Mouse (Mus musculus) left cerebral cortex, adult 8-10 months (tissue): ENCODE data around the gene Dapk3. TPM values are rescaled to one million over a fixed set of nuclear protein-coding genes. Genes with fewer than 3 reads are reported as not detected.

ENCODE experiments used
- DNase-seq, 2 experiments: peaks; one replicate each; pipeline ENCODE4 v3.0.0; 2022; ENCODE audit warnings: low spot score in 2 of 2
- total RNA-seq, 4 experiments: library from RNA; stranded (reverse); gene quantifications; 2 replicates each; pipeline ENCODE4 v1.2.4; 2022

The Dapk3 gene
- total RNA-seq, 4 experiments from 2014 or later: 65.1 to 70.9 (median 68.9) TPM

GRCm38 (mm10) chr10:81236471-81237268, 53.9 kb downstream of the Dapk3 start:
- no peak for DNase-seq

GRCm38 (mm10) chr10:81238618-81239017, 55.8 kb downstream of the Dapk3 start:
- no peak for DNase-seq

GRCm38 (mm10) chr10:81240876-81241275, 58.1 kb downstream of the Dapk3 start:
- DNase-seq: no peak

GRCm38 (mm10) chr10:81242021-81242420, 59.2 kb downstream of the Dapk3 start:
- DNase-seq: no peak

Other genes with a start within 250 kb of the Dapk3 start
- gene Gng7, start 168.1 kb upstream of the Dapk3 start, total RNA-seq: 100 to 1,000 TPM; 204 to 252 (median 224) TPM
- 100 to 1,000 TPM; 115 to 131 (median 118) TPM for gene Diras1, start 157.3 kb upstream of the Dapk3 start, total RNA-seq
- gene Slc39a3, start 145.6 kb upstream of the Dapk3 start, total RNA-seq: 10 to 100 TPM; 53.9 to 58.9 (median 56.4) TPM
- gene Sgta, start 122.8 kb upstream of the Dapk3 start, total RNA-seq: 100 to 1,000 TPM; 165 to 176 (median 169) TPM
- 10 to 100 TPM; 37.2 to 47.4 (median 43.3) TPM for gene Thop1, start 113.0 kb upstream of the Dapk3 start, total RNA-seq
- gene Creb3l3, start 84.1 kb upstream of the Dapk3 start, total RNA-seq: under 1 TPM in 3 of 4 experiments, not detected in 1; 0.28 to 0.48 (median 0.37) TPM
- gene Map2k2, start 77.1 kb upstream of the Dapk3 start, total RNA-seq: 100 to 1,000 TPM; 121 to 132 (median 126) TPM
- gene Zbtb7a, start 47.8 kb upstream of the Dapk3 start, total RNA-seq: 100 to 1,000 TPM; 106 to 115 (median 112) TPM
- gene Pias4, start 15.1 kb upstream of the Dapk3 start, total RNA-seq: 10 to 100 TPM; 22.0 to 30.4 (median 27.9) TPM
- 100 to 1,000 TPM; 928 to 998 (median 954) TPM for gene Eef2, start 6.4 kb upstream of the Dapk3 start, total RNA-seq
- gene 4930442H23Rik, start 844 bp downstream of the Dapk3 start, total RNA-seq: not detected
- gene Nmrk2, start 19.0 kb downstream of the Dapk3 start, total RNA-seq: under 1 TPM in 1 of 4 experiments, not detected in 3; 0.18 TPM
- 100 to 1,000 TPM; 165 to 189 (median 171) TPM for gene Atcay, start 47.8 kb downstream of the Dapk3 start, total RNA-seq
- gene Zfr2, start 50.1 kb downstream of the Dapk3 start, total RNA-seq: 10 to 100 TPM; 58.4 to 65.1 (median 60.8) TPM
- gene Matk, start 69.9 kb downstream of the Dapk3 start, total RNA-seq: 100 to 1,000 TPM; 167 to 192 (median 183) TPM
- 10 to 100 TPM; 39.8 to 51.5 (median 47.8) TPM for gene Mrpl54, start 83.9 kb downstream of the Dapk3 start, total RNA-seq
- 10 to 100 TPM; 24.3 to 38.6 (median 27.6) TPM for gene Apba3, start 84.0 kb downstream of the Dapk3 start, total RNA-seq
- gene Tjp3, start 108.6 kb downstream of the Dapk3 start, total RNA-seq: under 1 TPM in 3 of 4 experiments, not detected in 1; 0.23 to 1.00 (median 0.27) TPM
- gene Pip5k1c, start 110.0 kb downstream of the Dapk3 start, total RNA-seq: 100 to 1,000 TPM; 355 to 367 (median 361) TPM
- 10 to 100 TPM; 27.7 to 30.9 (median 29.2) TPM for gene Cactin, start 138.1 kb downstream of the Dapk3 start, total RNA-seq
- 1 to 10 TPM in 2 of 4 experiments, under 1 TPM in 2; 0.63 to 1.3 (median 0.93) TPM for gene Tbxa2r, start 145.7 kb downstream of the Dapk3 start, total RNA-seq
- 1 to 10 TPM; 2.0 to 2.3 (median 2.2) TPM for gene Gipc3, start 160.3 kb downstream of the Dapk3 start, total RNA-seq
- gene Hmg20b, start 167.5 kb downstream of the Dapk3 start, total RNA-seq: 10 to 100 TPM; 20.2 to 31.9 (median 27.2) TPM
- gene Mfsd12, start 174.5 kb downstream of the Dapk3 start, total RNA-seq: 10 to 100 TPM; 36.8 to 42.2 (median 37.9) TPM
- 1 to 10 TPM in 3 of 4 experiments, under 1 TPM in 1; 0.77 to 2.4 (median 1.2) TPM for gene 4930404N11Rik, start 182.8 kb downstream of the Dapk3 start, total RNA-seq
- 10 to 100 TPM; 66.8 to 73.4 (median 70.6) TPM for gene Fzr1, start 195.5 kb downstream of the Dapk3 start, total RNA-seq
- 10 to 100 TPM; 81.4 to 89.7 (median 85.5) TPM for gene Dohh, start 201.4 kb downstream of the Dapk3 start, total RNA-seq
- gene Gm48551, start 201.5 kb downstream of the Dapk3 start, total RNA-seq: 1 to 10 TPM; 2.0 to 5.2 (median 4.0) TPM
- gene Gm48552, start 206.0 kb downstream of the Dapk3 start, total RNA-seq: 1 to 10 TPM; 2.5 to 3.3 (median 2.6) TPM
- gene Smim24, start 210.0 kb downstream of the Dapk3 start, total RNA-seq: 1 to 10 TPM in 2 of 4 experiments, under 1 TPM in 2; 0.50 to 1.6 (median 0.84) TPM